Mouse (Mus musculus) heart, postnatal 0 days (tissue): ENCODE measurements around the gene Amz2.

Source experiments
- CTCF ChIP-seq: IDR thresholded peaks from 2 replicates; pipeline ENCODE4 v1.5.1; 2016; ENCODE audit warnings: antibody characterized with exemption, control low read depth, low read depth
- EP300 ChIP-seq: IDR thresholded peaks from 2 replicates; pipeline ENCODE4 v1.6.1; 2016; ENCODE audit warnings: antibody characterized with exemption, low read depth

DNA sequence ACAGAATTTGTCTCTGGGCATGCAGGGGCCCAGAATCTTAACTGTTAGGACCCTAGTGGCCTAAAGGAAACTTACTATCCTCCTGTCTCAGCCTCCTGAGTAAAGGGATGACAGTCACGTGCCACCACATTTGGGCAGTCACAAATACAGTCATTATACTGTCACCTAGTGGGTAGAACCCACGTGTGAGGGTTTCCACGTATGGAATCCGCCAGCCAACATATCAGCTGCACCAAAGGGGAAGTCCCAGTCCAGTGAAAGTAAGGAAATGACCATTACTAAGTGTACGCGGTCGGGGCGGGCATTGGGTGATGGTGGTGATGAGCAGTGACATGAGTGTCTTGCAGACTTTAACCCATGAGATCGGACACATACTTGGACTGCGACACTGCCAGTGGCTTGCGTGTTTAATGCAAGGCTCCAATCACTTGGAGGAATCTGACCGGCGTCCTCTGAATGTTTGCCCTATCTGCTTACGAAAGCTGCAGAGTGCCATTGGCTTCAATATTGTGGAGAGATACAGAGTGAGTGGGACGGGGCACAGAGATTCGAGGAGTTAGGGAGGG is 8.6 kb downstream of the Amz2 start:
- TF ChIP-seq CTCF (no peak), EP300 (no peak)
